Mouse (Mus musculus) colon, adult 2 months (tissue): ENCODE measurements around the gene Ap1s2. TPM values are rescaled to one million over a fixed set of nuclear protein-coding genes. Genes with fewer than 3 reads are reported as not detected.

ENCODE experiments used
- polyA plus RNA-seq: library from polyadenylated mRNA; depleted of rRNA; stranded (reverse); fragments of >200 nt; gene quantifications from 2 replicates; pipeline ENCODE4 v1.2.3, GENCODE M21; 2012; rRNA removed

Gene Ap1s2
- 0.74 and 1.3 TPM in 2 replicates for polyA plus RNA-seq

DNA sequence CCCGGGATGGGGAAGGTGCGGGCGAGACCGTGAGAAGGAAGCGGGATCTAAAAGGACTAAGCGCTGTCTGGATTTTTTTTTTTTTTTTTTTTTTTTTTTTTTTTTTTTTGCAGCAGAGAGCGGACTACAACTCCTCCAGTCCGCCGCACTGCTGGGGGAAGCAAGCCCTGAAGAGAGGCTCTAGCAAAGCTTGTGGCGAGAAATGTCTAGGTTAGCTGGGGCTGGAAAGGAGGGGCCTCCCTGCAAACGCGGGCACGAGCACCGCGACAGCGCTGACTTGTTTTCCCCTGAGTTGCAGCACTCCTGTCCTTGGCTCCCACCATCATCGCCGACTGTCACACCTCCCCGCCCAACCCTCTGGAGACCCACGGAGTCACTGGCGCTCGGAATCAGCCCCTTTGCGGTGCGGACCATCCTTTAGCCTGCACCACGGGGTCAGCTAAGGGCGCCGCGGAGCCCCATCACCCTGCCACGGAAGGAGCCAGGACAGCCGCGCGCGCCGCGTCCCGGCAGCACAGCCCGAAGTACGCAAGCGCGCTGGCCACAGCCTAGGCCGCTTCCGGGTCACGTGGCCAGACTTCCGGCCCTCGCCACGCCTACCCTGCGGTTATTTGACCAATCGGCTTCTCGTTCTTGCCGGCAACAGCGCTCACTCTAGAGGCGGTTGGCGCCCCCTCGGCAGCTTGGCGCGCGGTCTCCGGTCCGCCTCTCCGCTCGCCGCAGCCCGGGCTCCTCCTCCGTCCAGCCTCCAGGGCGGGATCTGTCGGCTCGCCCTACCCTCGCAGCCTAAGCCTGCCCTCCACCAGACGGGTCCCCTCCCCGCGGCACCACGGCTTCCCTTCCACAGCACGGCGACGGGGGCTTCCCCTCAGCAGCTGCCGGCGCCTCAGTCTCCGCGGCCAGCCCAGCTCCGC is at the start of gene Ap1s2:
TSS of gene Ap1s2 (plus strand) at position 681 of the 914 bp plus-strand sequence.

DNA sequence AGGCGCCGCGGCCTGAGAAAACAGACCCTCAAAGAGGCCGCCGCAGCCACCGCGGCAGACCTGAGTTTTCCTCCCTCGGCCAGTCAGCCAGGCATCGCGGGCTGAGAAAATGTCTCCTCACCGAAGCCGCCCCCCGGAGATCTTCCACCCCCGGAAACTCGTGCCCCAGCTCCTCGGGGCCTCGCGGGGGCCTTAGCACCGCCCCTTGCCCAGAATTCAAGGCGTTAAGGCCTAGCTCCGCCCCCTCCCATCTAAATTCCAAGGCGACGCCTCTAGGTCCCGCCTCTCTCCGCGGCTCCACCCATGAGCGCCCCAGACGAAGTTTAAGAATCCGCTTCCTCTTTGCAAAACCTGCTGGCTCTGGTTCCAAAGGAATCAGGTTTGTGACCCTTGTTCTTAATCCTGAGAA is 49.7 kb downstream of the Ap1s2 start, which contains the start of gene Zrsr2:
TSS of gene Zrsr2 (minus strand) at position 195 of the 409 bp plus-strand sequence.

Other genes with a start within 250 kb of the Ap1s2 start
- gene Rnf138rt1, start 147.7 kb upstream of the Ap1s2 start, polyA plus RNA-seq = not detected in 2 replicates
- gene Zrsr2, start 49.6 kb downstream of the Ap1s2 start, polyA plus RNA-seq = 12.9 and 25.1 TPM in 2 replicates
- gene Car5b, start 119.0 kb downstream of the Ap1s2 start, polyA plus RNA-seq = 0.65 and 0.96 TPM in 2 replicates
- 5.5 and 6.4 TPM in 2 replicates for gene Siah1b, start 167.5 kb downstream of the Ap1s2 start, polyA plus RNA-seq
- gene Cltrn, start 179.8 kb downstream of the Ap1s2 start, polyA plus RNA-seq = not detected in 2 replicates
- gene Ace2, start 230.3 kb downstream of the Ap1s2 start, polyA plus RNA-seq = 0.49 and 0.73 TPM in 2 replicates